Mouse (Mus musculus) intestine, embryonic 14.5 days (tissue): ENCODE measurements at regions not wholly inside any gene's neighbourhood (a gene's known extent, or its start where the extent isn't known, plus 50 kb on each side); places are given as distances from the start of the nearest gene placed in this dataset.
"Not testable (repeated sequence)": the region's sequence is repeated elsewhere in the genome, so short reads cannot be mapped to it uniquely, and the experiment has no call there.

Experiments
- ATAC-seq: fragments of 200-750 bp; cut with Nextera tagmentation; replicated peaks from 2 replicates; pipeline ENCODE4 v1.8.0; 2017; ENCODE audit warnings: low read depth, moderate number of reproducible peaks, moderate TSS enrichment, moderate library complexity; ENCODE audit not compliant: low FRiP score, low TSS enrichment
- DNase-seq: peaks from one replicate; pipeline ENCODE4 v3.0.0-alpha.2; 2018; ENCODE audit warnings: low spot score
- H3K27ac ChIP-seq: fragments of 300-500 bp; sonication (generic); 2 replicates; pipeline ENCODE4 v1.5.1; 2014; ENCODE audit warnings: low read depth, mild to moderate bottlenecking, control low read depth
- H3K27me3 ChIP-seq: fragments of 300-500 bp; sonication (generic); replicated peaks from 2 replicates; pipeline ENCODE4 v1.6.1; 2014; ENCODE audit warnings: low read length, control low read depth; ENCODE audit not compliant: control insufficient read depth, insufficient read depth
- H3K36me3 ChIP-seq: fragments of 300-500 bp; sonication (generic); 2 replicates; pipeline ENCODE4 v1.6.1; 2014; ENCODE audit warnings: low read length, control low read depth; ENCODE audit not compliant: control insufficient read depth, insufficient read depth
- H3K4me1 ChIP-seq: fragments of 300-500 bp; sonication (generic); replicated peaks from 2 replicates; pipeline ENCODE4 v1.6.1; 2014; ENCODE audit warnings: low read length, control low read depth, mixed read lengths; ENCODE audit not compliant: control insufficient read depth, insufficient read depth
- H3K4me2 ChIP-seq: fragments of 300-500 bp; sonication (generic); 2 replicates; pipeline ENCODE4 v1.6.1; 2014; ENCODE audit warnings: low read length
- H3K4me3 ChIP-seq: fragments of 300-500 bp; sonication (generic); 2 replicates; pipeline ENCODE4 v1.5.1; 2014; ENCODE audit warnings: low read depth, low read length, control low read depth, mixed read lengths
- H3K9ac ChIP-seq: fragments of 300-500 bp; sonication (generic); 2 replicates; pipeline ENCODE4 v1.6.1; 2014; ENCODE audit warnings: mild to moderate bottlenecking, low read length
- H3K9me3 ChIP-seq: fragments of 300-500 bp; sonication (generic); 2 replicates; pipeline ENCODE4 v1.6.1; 2016; ENCODE audit warnings: low read length, control low read depth; ENCODE audit not compliant: control insufficient read depth
- whole genome bisulfite sequencing: fragments of 180-500 bp; shearing (Covaris S2); extraction: QIAGEN DNeasy Blood & Tissue Kit; methylation state at CpG from one replicate; pipeline ENCODE4 v1.1.7; 2014; 5-methylcytosine and 5-hydroxymethylcytosine counted together

GRCm38 (mm10) chr1:184197272-184197671 lies 163.2 kb upstream of the 1700056E22Rik start:
- Histone ChIP-seq H3K4me3 (no peak overlapping the region), H3K9me3 (no peaks in the 10 kb centered on the region), H3K27ac (no peak overlapping the region), H3K4me1 (no peaks in the 10 kb centered on the region), H3K4me2 (no peak overlapping the region), H3K27me3 (no peaks in the 10 kb centered on the region), H3K36me3 (no peaks in the 10 kb centered on the region), H3K9ac (no peak overlapping the region)
- DNase-seq (no peak), ATAC-seq (no peak)
- 94% methylated on average over 4 of the region's 4 CpGs for WGBS

- Histone ChIP-seq H3K27ac (no peak overlapping the region), H3K9me3 (no peaks in the 10 kb centered on the region), H3K27me3 (no peaks in the 10 kb centered on the region), H3K4me1 (no peaks in the 10 kb centered on the region), H3K4me2 (no peak overlapping the region), H3K36me3 (no peaks in the 10 kb centered on the region), H3K4me3 (no peak overlapping the region), H3K9ac (no peak overlapping the region)
- WGBS, result 87% methylated on average over 3 of the region's 3 CpGs
- ATAC-seq (no peak), DNase-seq (no peak)
Observed at GRCm38 (mm10) chr1:184191325-184191724, 157.2 kb upstream of the 1700056E22Rik start.

GRCm38 (mm10) chr1:184187582-184187981 lies 153.5 kb upstream of the 1700056E22Rik start:
- Histone ChIP-seq H3K4me3 (no peak overlapping the region), H3K9ac (no peak overlapping the region), H3K27ac (no peak overlapping the region), H3K9me3 (no peaks in the 10 kb centered on the region), H3K36me3 (no peaks in the 10 kb centered on the region), H3K4me2 (no peak overlapping the region), H3K4me1 (no peaks in the 10 kb centered on the region), H3K27me3 (no peaks in the 10 kb centered on the region)
- no peak for DNase-seq
- ATAC-seq, result no peak

- H3K36me3 ChIP-seq, result no peaks in the 10 kb centered on the region
- H3K4me2 ChIP-seq, result no peak overlapping the region
- WGBS, result 86% methylated on average over 4 of the region's 4 CpGs
- H3K4me1 ChIP-seq, result no peaks in the 10 kb centered on the region
- no peaks in the 10 kb centered on the region for H3K27me3 ChIP-seq
- DNase-seq (no peak), ATAC-seq (no peak)
- H3K27ac ChIP-seq, result no peak overlapping the region
- no peaks in the 10 kb centered on the region for H3K9me3 ChIP-seq
- H3K9ac ChIP-seq, result no peak overlapping the region
- H3K4me3 ChIP-seq, result no peak overlapping the region
Observed at GRCm38 (mm10) chr1:184182163-184182562, 148.1 kb upstream of the 1700056E22Rik start.

GRCm38 (mm10) chr1:184174416-184174815 lies 140.3 kb upstream of the 1700056E22Rik start:
- H3K4me2 ChIP-seq, H3K4me1 ChIP-seq, H3K36me3 ChIP-seq, H3K27ac ChIP-seq, H3K9ac ChIP-seq, H3K27me3 ChIP-seq, DNase-seq, H3K9me3 ChIP-seq, H3K4me3 ChIP-seq, ATAC-seq: not testable (repeated sequence)
- 78% methylated on average over 1 of the region's 1 CpGs for WGBS

- H3K27me3 ChIP-seq, result no peaks in the 10 kb centered on the region
- H3K9me3 ChIP-seq, result no peaks in the 10 kb centered on the region
- ATAC-seq, result no peak
- no peak overlapping the region for H3K9ac ChIP-seq
- no peaks in the 10 kb centered on the region for H3K4me1 ChIP-seq
- 78% methylated on average over 6 of the region's 6 CpGs for WGBS
- no peak overlapping the region for H3K27ac ChIP-seq
- H3K4me2 ChIP-seq, result no peak overlapping the region
- no peak overlapping the region for H3K4me3 ChIP-seq
- no peak for DNase-seq
- H3K36me3 ChIP-seq, result no peaks in the 10 kb centered on the region
Observed at GRCm38 (mm10) chr1:184173739-184174138, 139.6 kb upstream of the 1700056E22Rik start.

GRCm38 (mm10) chr1:184172986-184173385 lies 138.9 kb upstream of the 1700056E22Rik start:
- Histone ChIP-seq H3K4me3 (no peak overlapping the region), H3K27ac (no peak overlapping the region), H3K36me3 (no peaks in the 10 kb centered on the region), H3K4me1 (no peaks in the 10 kb centered on the region), H3K9ac (no peak overlapping the region), H3K4me2 (no peak overlapping the region), H3K27me3 (no peaks in the 10 kb centered on the region), H3K9me3 (no peaks in the 10 kb centered on the region)
- WGBS, result 84% methylated on average over 2 of the region's 2 CpGs
- ATAC-seq, result no peak
- DNase-seq, result no peak

GRCm38 (mm10) chr1:184171601-184172000 lies 137.5 kb upstream of the 1700056E22Rik start:
- 70% methylated on average over 7 of the region's 7 CpGs for WGBS
- no peaks in the 10 kb centered on the region for H3K36me3 ChIP-seq
- H3K4me1 ChIP-seq, result no peaks in the 10 kb centered on the region
- H3K27ac ChIP-seq, result no peak overlapping the region
- no peaks in the 10 kb centered on the region for H3K9me3 ChIP-seq
- no peak overlapping the region for H3K9ac ChIP-seq
- no peak overlapping the region for H3K4me3 ChIP-seq
- DNase-seq (no peak), ATAC-seq (no peak)
- no peaks in the 10 kb centered on the region for H3K27me3 ChIP-seq
- H3K4me2 ChIP-seq, result no peak overlapping the region

GRCm38 (mm10) chr1:184170926-184171325 lies 136.8 kb upstream of the 1700056E22Rik start:
- ATAC-seq, result no peak
- Histone ChIP-seq H3K36me3 (no peaks in the 10 kb centered on the region), H3K4me3 (no peak overlapping the region), H3K27ac (no peak overlapping the region), H3K4me1 (no peaks in the 10 kb centered on the region), H3K27me3 (no peaks in the 10 kb centered on the region), H3K4me2 (no peak overlapping the region), H3K9ac (no peak overlapping the region), H3K9me3 (no peaks in the 10 kb centered on the region)
- DNase-seq, result no peak
- 79% methylated on average over 3 of the region's 3 CpGs for WGBS
